Mouse (Mus musculus): ENCODE measurements around the gene Mrpl37.

- no peak for TF ChIP-seq ZNF384 (IDR thresholded peaks at IDR 0.05; ENCODE audit: low read depth, low read length)
- TF ChIP-seq CHD2 (IDR thresholded peaks at IDR 0.05; ENCODE audit: low read depth, low read length) = no peak
Measured at GRCm38 (mm10) chr4:107114278-107114677, 47.6 kb upstream of the Mrpl37 start.
